Mouse (Mus musculus) C2C12 (cell line): ENCODE data around the gene Ptpn14. TPM values are rescaled to one million over a fixed set of nuclear protein-coding genes. Genes with fewer than 3 reads are reported as not detected.

Experiments
- H3K27me3 ChIP-seq: one replicate; pipeline ENCODE4 v1.6.1; 2011; ENCODE audit not compliant: control insufficient read depth, insufficient read depth, insufficient read length
- H3K36me3 ChIP-seq: one replicate; pipeline ENCODE4 v1.6.1; 2011; ENCODE audit not compliant: control insufficient read depth, insufficient read depth
- H3K4me3 ChIP-seq: one replicate; pipeline ENCODE4 v1.5.1; 2011; ENCODE audit warnings: mild to moderate bottlenecking, control low read depth; ENCODE audit not compliant: poor library complexity, insufficient read depth, severe bottlenecking
- H3K79me2 ChIP-seq: one replicate; pipeline ENCODE4 v1.6.1; 2011; ENCODE audit not compliant: control insufficient read depth, insufficient read depth
- H3K79me3 ChIP-seq: one replicate; pipeline ENCODE4 v1.6.1; 2011; ENCODE audit warnings: low read depth, control low read depth
- H3ac ChIP-seq: one replicate; pipeline ENCODE3; 2011; ENCODE audit warnings: low read depth; ENCODE audit not compliant: control insufficient read depth, insufficient read length
- CEBPB ChIP-seq: IDR thresholded peaks from one replicate; pipeline ENCODE4 v1.6.1; 2011; ENCODE audit warnings: low read depth, mild to moderate bottlenecking, control low read depth, moderate library complexity
- CTCF ChIP-seq: IDR thresholded peaks from one replicate; pipeline ENCODE4 v1.5.1; 2011; ENCODE audit not compliant: control insufficient read depth, insufficient read depth, insufficient read length
- FOSL1 ChIP-seq: IDR thresholded peaks from one replicate; pipeline ENCODE4 v1.8.0; 2011; ENCODE audit warnings: mild to moderate bottlenecking, low read length; ENCODE audit not compliant: poor library complexity, insufficient read depth, severe bottlenecking
- MAX ChIP-seq: IDR thresholded peaks from one replicate; pipeline ENCODE4 v1.6.1; 2011; ENCODE audit warnings: mild to moderate bottlenecking, control low read depth
- MYOD1 ChIP-seq: IDR thresholded peaks from one replicate; pipeline ENCODE4 v1.6.1; 2011; ENCODE audit warnings: low read depth; ENCODE audit not compliant: control insufficient read depth, insufficient read length
- MYOG ChIP-seq: IDR thresholded peaks from one replicate; pipeline ENCODE4 v1.6.1; 2011; ENCODE audit not compliant: control insufficient read depth, insufficient read length; ENCODE audit errors: extremely low read depth
- USF1 ChIP-seq: IDR thresholded peaks from one replicate; pipeline ENCODE4 v1.6.1; 2011; ENCODE audit warnings: low read depth, mild to moderate bottlenecking, control low read depth, moderate library complexity
- polyA plus RNA-seq: library from polyadenylated mRNA; unstranded; fragments of >200 nt; fragmentation: generic; extraction: Trizol; gene quantifications from one replicate; pipeline ENCODE4 v1.2.1, GENCODE M21; 2012; ENCODE audit warnings: missing spikeins

The Ptpn14 gene
- polyA plus RNA-seq, 1 experiment: 23.4 TPM

- Histone ChIP-seq H3ac (no peak overlapping the region), H3K36me3 (no peaks in the 10 kb centered on the region), H3K79me2 (peaks cover 100% of the 10 kb centered on the region), H3K4me3 (no peak overlapping the region), H3K27me3 (no peaks in the 10 kb centered on the region), H3K79me3 (peaks cover 89% of the 10 kb centered on the region)
- TF ChIP-seq MAX (no peak), CEBPB (no peak), USF1 (no peak), MYOG (no peak), FOSL1 (no peak), CTCF (no peak), MYOD1 (no peak)
Measured at GRCm38 (mm10) chr1:189778343-189778742, 50.3 kb downstream of the Ptpn14 start.

GRCm38 (mm10) chr1:189779226-189779625, 51.2 kb downstream of the Ptpn14 start:
- TF ChIP-seq MAX: no peak
- no peak for TF ChIP-seq CEBPB
- TF ChIP-seq USF1: no peak
- TF ChIP-seq MYOG: no peak
- no peak for TF ChIP-seq FOSL1
- TF ChIP-seq MYOD1: no peak
- TF ChIP-seq CTCF: no peak
- H3K79me3 ChIP-seq: peaks cover 86% of the 10 kb centered on the region
- no peak overlapping the region for H3K4me3 ChIP-seq
- H3K79me2 ChIP-seq: peaks cover 100% of the 10 kb centered on the region
- no peaks in the 10 kb centered on the region for H3K36me3 ChIP-seq
- H3ac ChIP-seq: no peak overlapping the region
- no peaks in the 10 kb centered on the region for H3K27me3 ChIP-seq

GRCm38 (mm10) chr1:189781721-189782345, 53.8 kb downstream of the Ptpn14 start:
- no peak for TF ChIP-seq MYOG
- no peak for TF ChIP-seq CEBPB
- TF ChIP-seq CTCF: no peak
- TF ChIP-seq MAX: no peak
- TF ChIP-seq MYOD1: no peak
- no peak for TF ChIP-seq USF1
- TF ChIP-seq FOSL1: no peak
- peaks cover 95% of the 10 kb centered on the region for H3K79me2 ChIP-seq
- H3K27me3 ChIP-seq: no peaks in the 10 kb centered on the region

GRCm38 (mm10) chr1:189782709-189783108, 54.6 kb downstream of the Ptpn14 start:
- no peak overlapping the region for H3ac ChIP-seq
- H3K4me3 ChIP-seq: no peak overlapping the region
- H3K36me3 ChIP-seq: peaks cover 9% of the 10 kb centered on the region
- no peaks in the 10 kb centered on the region for H3K27me3 ChIP-seq
- peaks cover 74% of the 10 kb centered on the region for H3K79me3 ChIP-seq
- no peak for TF ChIP-seq MYOG
- no peak for TF ChIP-seq CTCF
- no peak for TF ChIP-seq MAX
- TF ChIP-seq FOSL1: no peak
- no peak for TF ChIP-seq MYOD1
- H3K79me2 ChIP-seq: peaks cover 92% of the 10 kb centered on the region

More at GRCm38 (mm10) chr1:189781721-189782345, 53.8 kb downstream of the Ptpn14 start:
- Histone ChIP-seq H3K4me3 (no peak overlapping the region), H3K79me3 (peaks cover 76% of the 10 kb centered on the region), H3K36me3 (peaks cover 7% of the 10 kb centered on the region), H3ac (no peak overlapping the region)

GRCm38 (mm10) chr1:189784503-189784902, 56.4 kb downstream of the Ptpn14 start:
- TF ChIP-seq MAX (no peak), USF1 (no peak), FOSL1 (no peak), MYOD1 (no peak), CTCF (no peak), CEBPB (no peak), MYOG (no peak)
- no peak overlapping the region for H3K4me3 ChIP-seq

GRCm38 (mm10) chr1:189786707-189787485, 58.8 kb downstream of the Ptpn14 start:
- TF ChIP-seq USF1 (no peak), MYOD1 (no peak), CTCF (no peak), MYOG (no peak), MAX (no peak), CEBPB (no peak), FOSL1 (no peak)
- Histone ChIP-seq H3K27me3 (no peaks in the 10 kb centered on the region), H3K36me3 (peaks cover 26% of the 10 kb centered on the region), H3K79me2 (peaks cover 84% of the 10 kb centered on the region), H3ac (no peak overlapping the region), H3K79me3 (peaks cover 40% of the 10 kb centered on the region), H3K4me3 (no peak overlapping the region)

More at GRCm38 (mm10) chr1:189784503-189784902, 56.4 kb downstream of the Ptpn14 start:
- H3K79me3 ChIP-seq: peaks cover 59% of the 10 kb centered on the region
- H3ac ChIP-seq: no peak overlapping the region
- H3K79me2 ChIP-seq: peaks cover 90% of the 10 kb centered on the region
- no peaks in the 10 kb centered on the region for H3K27me3 ChIP-seq
- H3K36me3 ChIP-seq: peaks cover 13% of the 10 kb centered on the region
